ENCODE assay signal across 20 mouse cellular contexts in genomic region chr9:98298761-98299160, GRCm38 (mm10). TPM values are rescaled to one million over a fixed set of nuclear protein-coding genes. Genes with fewer than 3 reads are reported as not detected.
A peak's percentile ranks its signal among the peaks of the same experiment; 100 is the strongest.
DNase-seq lines count a peak whose midpoint lies in the region; ATAC-seq and TF ChIP-seq lines count a peak whose summit lies in the region.
"Had no signal": no experiment of that assay in that cellular context is flagged by ENCODE, and none has a peak within 500 bp of the region (broad histone marks: within the 10 kb centered on the region; RNA-seq: fewer than 3 reads in every experiment).

No protein-coding gene starts in this region.

- H3K9me3 ChIP-seq in heart, embryonic 13.5 days: no peaks in the 10 kb centered on the region
- H3K9me3 ChIP-seq in liver, embryonic 14.5 days (ENCODE audit: control insufficient read depth, low read length): no peaks in the 10 kb centered on the region
- no peaks in the 10 kb centered on the region for H3K9me3 ChIP-seq in stomach, postnatal 0 days (ENCODE audit: control insufficient read depth, low read length)
- H3K9me3 ChIP-seq: forebrain, embryonic 15.5 days; hindbrain, embryonic 15.5 days; limb, embryonic 10.5 days; neural tube, embryonic 12.5 days had no signal

- DNase-seq in heart, adult 18-20 months: no peak
- peak; percentile 8 for DNase-seq in A20 (ENCODE audit: low read depth, low spot score)
- DNase-seq in c-Kit-positive CD71-positive TER-119-negative erythroid progenitor cells, embryonic 14.5 days (ENCODE audit: low read depth): peak; percentile 27
- peak in 1 of 3 experiments; percentile 24 for DNase-seq in liver, embryonic 14.5 days (ENCODE audit: low read depth in 3 of 3, low spot score in 3 of 3)
- no peak for DNase-seq in layer of hippocampus, postnatal 10 days (ENCODE audit: low spot score in 2 of 2)
- no peak for DNase-seq in stomach, postnatal 0 days (ENCODE audit: low spot score)
- no peak for DNase-seq in thymus, postnatal 36 days
- DNase-seq: cerebellum, adult 11 months; cerebellum, postnatal 25 days; lung, adult 2 months; right cerebral cortex, postnatal 14 days; thymus, adult 18-20 months had no signal

- WGBS in heart, embryonic 13.5 days: 70% methylated on average over 3 of the region's 3 CpGs
- 13% methylated on average over 3 of the region's 3 CpGs for WGBS in liver, embryonic 14.5 days (ENCODE audit: insufficient replicate concordance)
- WGBS in stomach, postnatal 0 days: 78% methylated on average over 3 of the region's 3 CpGs

- no peaks in the 10 kb centered on the region; the same call in 1 of the 2 replicates for H3K27me3 ChIP-seq in heart, embryonic 13.5 days (replicated peaks)
- no peaks in the 10 kb centered on the region for H3K27me3 ChIP-seq in liver, embryonic 14.5 days (ENCODE audit: control insufficient read depth, insufficient read depth, low read length)
- H3K27me3 ChIP-seq in stomach, postnatal 0 days (ENCODE audit: control insufficient read depth, insufficient read depth, low read length): no peaks in the 10 kb centered on the region
- H3K27me3 ChIP-seq: forebrain, embryonic 15.5 days; hindbrain, embryonic 15.5 days; neural tube, embryonic 12.5 days had no signal

- H3K9ac ChIP-seq in heart, embryonic 13.5 days: no peak overlapping the region
- H3K9ac ChIP-seq in liver, embryonic 14.5 days (replicated peaks): peak overlapping the region; percentile 75
- H3K9ac ChIP-seq in stomach, postnatal 0 days (ENCODE audit: low read length): no peak overlapping the region
- H3K9ac ChIP-seq: forebrain, embryonic 15.5 days; hindbrain, embryonic 15.5 days; neural tube, embryonic 12.5 days had no signal

- peaks cover 13% of the 10 kb centered on the region for H3K4me1 ChIP-seq in heart, embryonic 13.5 days
- H3K4me1 ChIP-seq in liver, embryonic 14.5 days (replicated peaks; ENCODE audit: control insufficient read depth in 2 of 2, insufficient read depth in 2 of 2, low read length in 1 of 2): peaks cover 28 to 39% of the 10 kb centered on the region in 2 experiments
- no peaks in the 10 kb centered on the region; the same call in 1 of the 2 replicates for H3K4me1 ChIP-seq in stomach, postnatal 0 days (replicated peaks; ENCODE audit: control insufficient read depth, insufficient read depth)

- ATAC-seq in heart, embryonic 13.5 days (ENCODE audit: extremely low read depth, insufficient number of reproducible peaks, low FRiP score, low TSS enrichment): no peak
- peak; percentile 29 for ATAC-seq in liver, embryonic 14.5 days (ENCODE audit: insufficient read depth)
- ATAC-seq in stomach, postnatal 0 days (ENCODE audit: low FRiP score, low TSS enrichment): no peak
- ATAC-seq: forebrain, embryonic 15.5 days; intestine, postnatal 0 days had no signal

- TF ChIP-seq EP300 in liver, embryonic 14.5 days (IDR thresholded peaks at IDR 0.05; ENCODE audit: low read depth): no peak
- TF ChIP-seq EP300 in stomach, postnatal 0 days (optimal IDR thresholded peaks at IDR 0.05): no peak

- no peak overlapping the region; the same call in 1 of the 2 replicates for H3K27ac ChIP-seq in heart, embryonic 13.5 days (replicated peaks)
- peak overlapping the region; percentile 94 for H3K27ac ChIP-seq in liver, embryonic 14.5 days
- H3K27ac ChIP-seq in stomach, postnatal 0 days (replicated peaks): no peak overlapping the region
- H3K27ac ChIP-seq: forebrain, embryonic 15.5 days; hindbrain, embryonic 15.5 days; kidney, postnatal 0 days; limb, embryonic 10.5 days; macrophage; neural tube, embryonic 12.5 days had no signal

- TF ChIP-seq CTCF in liver, embryonic 14.5 days (IDR thresholded peaks at IDR 0.05; ENCODE audit: low read depth): no peak
- TF ChIP-seq CTCF in stomach, postnatal 0 days (IDR thresholded peaks at IDR 0.05; ENCODE audit: low read depth): no peak

- peak overlapping the region; percentile 14; the same call in 1 of the 2 replicates for H3K4me2 ChIP-seq in heart, embryonic 13.5 days
- peak overlapping the region; percentile 87 for H3K4me2 ChIP-seq in liver, embryonic 14.5 days (ENCODE audit: low read depth)
- H3K4me2 ChIP-seq in stomach, postnatal 0 days (replicated peaks; ENCODE audit: low read depth): no peak overlapping the region
- H3K4me2 ChIP-seq: forebrain, embryonic 15.5 days; hindbrain, embryonic 15.5 days; neural tube, embryonic 12.5 days had no signal

- no peak overlapping the region for H3K4me3 ChIP-seq in heart, embryonic 13.5 days
- peak overlapping the region; percentile 53 to 63 for H3K4me3 ChIP-seq in liver, embryonic 14.5 days (ENCODE audit: insufficient read depth in 1 of 2, low read depth in 2 of 2, low read length in 2 of 2)
- no peak overlapping the region for H3K4me3 ChIP-seq in stomach, postnatal 0 days (ENCODE audit: low read depth, low read length)
- H3K4me3 ChIP-seq: forebrain, embryonic 15.5 days; hindbrain, embryonic 15.5 days; limb, embryonic 10.5 days; neural tube, embryonic 12.5 days had no signal

- peaks cover 5% of the 10 kb centered on the region; the same call in 1 of the 2 replicates for H3K36me3 ChIP-seq in heart, embryonic 13.5 days
- H3K36me3 ChIP-seq in liver, embryonic 14.5 days (replicated peaks; ENCODE audit: control insufficient read depth, insufficient read depth, low read depth): peaks cover 23% of the 10 kb centered on the region
- H3K36me3 ChIP-seq in stomach, postnatal 0 days (ENCODE audit: control insufficient read depth, insufficient read depth, low read length): no peaks in the 10 kb centered on the region
- H3K36me3 ChIP-seq: forebrain, embryonic 15.5 days; hindbrain, embryonic 15.5 days; limb, embryonic 10.5 days; neural tube, embryonic 12.5 days had no signal

RNA-seq across cellular contexts. Expression of gene Nmnat3, which starts 11.5 kb away (rescaled TPM):
- 8.7 and 9.4 TPM in 2 replicates for polyA plus RNA-seq in heart, embryonic 13.5 days (2015; fragmentation: Nextera tagmentation; extraction: Ambion mirVana)
- 10 to 100 TPM; 19.5 to 19.6 TPM for total RNA-seq in heart, adult 18-20 months (2021)
- 16.7 and 19.1 TPM in 2 replicates for polyA plus RNA-seq in liver, embryonic 14.5 days (2012; rRNA removed)
- polyA plus RNA-seq in liver, embryonic 14.5 days (2014; fragmentation: Nextera tagmentation; extraction: Ambion mirVana): 26.8 and 28.2 TPM in 2 replicates
- 1 to 10 TPM in 1 of 2 experiments, under 1 TPM in 1; 0.98 to 1.1 TPM for total RNA-seq in layer of hippocampus, postnatal 10 days (2021)
- 7.1 and 7.7 TPM in 2 replicates for polyA plus RNA-seq in stomach, postnatal 0 days (2015; fragmentation: Nextera tagmentation; extraction: Ambion mirVana)

Comparison
In these comparisons a context has a peak if more than half of its experiments do, and no peak if none do; other contexts are left out.
1. H3K4me3 ChIP-seq: peak in liver, embryonic 14.5 days (2 of 2); none in heart, embryonic 13.5 days (single experiment) and stomach, postnatal 0 days (single experiment).
2. DNase-seq: peak in A20 (single experiment) and c-Kit-positive CD71-positive TER-119-negative erythroid progenitor cells, embryonic 14.5 days (single experiment); none in heart, adult 18-20 months (0 of 2), layer of hippocampus, postnatal 10 days (0 of 2), stomach, postnatal 0 days (single experiment) and thymus, postnatal 36 days (0 of 2).